Mouse (Mus musculus) myocyte (in vitro differentiated cells): ENCODE results near the gene Stat5a. TPM values are rescaled to one million over a fixed set of nuclear protein-coding genes. Genes with fewer than 3 reads are reported as not detected.
A peak's percentile ranks its signal among the peaks of the same experiment; 100 is the strongest.

Experiments used
- H3K27me3 ChIP-seq: one replicate; pipeline ENCODE4 v1.6.1; 2011; ENCODE audit not compliant: control insufficient read depth, insufficient read depth, insufficient read length
- H3K36me3 ChIP-seq: one replicate; pipeline ENCODE4 v1.6.1; 2011; ENCODE audit not compliant: control insufficient read depth, insufficient read depth
- H3K4me2 ChIP-seq: one replicate; pipeline ENCODE4 v1.6.1; 2011; ENCODE audit warnings: low read depth, control low read depth
- H3K4me3 ChIP-seq: one replicate; pipeline ENCODE4 v1.5.1; 2011; ENCODE audit warnings: mild to moderate bottlenecking, control low read depth, moderate library complexity
- H3K79me2 ChIP-seq: one replicate; pipeline ENCODE4 v1.6.1; 2011; ENCODE audit not compliant: control insufficient read depth, insufficient read depth
- H3ac ChIP-seq: one replicate; pipeline ENCODE4 v1.6.1; 2011; ENCODE audit not compliant: control insufficient read depth, insufficient read length
- CEBPB ChIP-seq: IDR thresholded peaks from 2 replicates; pipeline ENCODE4 v1.6.1; 2011; ENCODE audit warnings: mild to moderate bottlenecking, moderate library complexity; ENCODE audit not compliant: poor library complexity, insufficient read depth, severe bottlenecking
- E2F4 ChIP-seq: IDR thresholded peaks from one replicate; pipeline ENCODE4 v1.6.1; 2011; ENCODE audit warnings: mild to moderate bottlenecking, control low read depth, moderate library complexity; ENCODE audit not compliant: insufficient read depth
- MAX ChIP-seq: IDR thresholded peaks from one replicate; pipeline ENCODE4 v1.6.1; 2011; ENCODE audit warnings: low read depth, mild to moderate bottlenecking, control low read depth
- MYOD1 ChIP-seq, 3 experiments: IDR thresholded peaks; one replicate each; pipeline ENCODE4 v1.6.1; 2011; ENCODE audit warnings: control low read depth in 2 of 3, low read depth in 2 of 3, mild to moderate bottlenecking in 2 of 3, moderate library complexity in 1 of 3; ENCODE audit not compliant: insufficient read length in 2 of 3, control insufficient read depth in 1 of 3
- MYOG ChIP-seq, 3 experiments: IDR thresholded peaks; one replicate each; pipeline ENCODE4 v1.6.1; 2011; ENCODE audit warnings: control low read depth in 2 of 3, low read depth in 2 of 3, mild to moderate bottlenecking in 2 of 3; ENCODE audit not compliant: insufficient read length in 2 of 3, control insufficient read depth in 1 of 3, insufficient read depth in 1 of 3
- POLR2A ChIP-seq: IDR thresholded peaks from one replicate; pipeline ENCODE4 v1.6.1; 2011; ENCODE audit warnings: low read depth, mild to moderate bottlenecking, control low read depth, moderate library complexity; ENCODE audit not compliant: insufficient read length
- POLR2AphosphoS2 ChIP-seq: IDR thresholded peaks from one replicate; pipeline ENCODE4 v1.6.1; 2011; ENCODE audit warnings: low read depth, control low read depth; ENCODE audit not compliant: insufficient read length
- REST ChIP-seq: IDR thresholded peaks from one replicate; pipeline ENCODE4 v1.6.1; 2011; ENCODE audit warnings: mild to moderate bottlenecking, control low read depth, moderate library complexity; ENCODE audit not compliant: insufficient read depth, insufficient read length
- SRF ChIP-seq: IDR thresholded peaks from one replicate; pipeline ENCODE4 v1.6.1; 2011; ENCODE audit warnings: low read depth; ENCODE audit not compliant: control insufficient read depth, insufficient read length
- TCF12 ChIP-seq: IDR thresholded peaks from one replicate; pipeline ENCODE4 v1.6.1; 2011; ENCODE audit warnings: mild to moderate bottlenecking, control low read depth; ENCODE audit not compliant: poor library complexity, insufficient read depth, severe bottlenecking
- TCF3 ChIP-seq: IDR thresholded peaks from one replicate; pipeline ENCODE4 v1.6.1; 2011; ENCODE audit warnings: low read depth, control low read depth; ENCODE audit not compliant: insufficient read length
- USF1 ChIP-seq: IDR thresholded peaks from one replicate; pipeline ENCODE4 v1.6.1; 2011; ENCODE audit warnings: low read depth, mild to moderate bottlenecking, control low read depth, moderate library complexity
- polyA plus RNA-seq: library from polyadenylated mRNA; unstranded; fragments of >200 nt; fragmentation: generic; extraction: Trizol; gene quantifications from one replicate; pipeline ENCODE4 v1.2.1, GENCODE M21; 2012; ENCODE audit warnings: missing spikeins

Stat5a gene
- polyA plus RNA-seq, 1 experiment = 27.2 TPM

- no peaks in the 10 kb centered on the region for H3K27me3 ChIP-seq
- H3K36me3 ChIP-seq = no peaks in the 10 kb centered on the region
- H3K4me2 ChIP-seq = peak overlapping the region; percentile 14
- no peaks in the 10 kb centered on the region for H3K79me2 ChIP-seq
- H3K4me3 ChIP-seq = no peak overlapping the region
- no peak overlapping the region for H3ac ChIP-seq
- TF ChIP-seq MYOD1 (IDR thresholded peaks at IDR 0.05; ENCODE audit: control insufficient read depth in 1 of 3, insufficient read length in 2 of 3, low read depth in 2 of 3) (peak in 2 of 3 experiments; percentile 79 to 91), E2F4 (no peak)
Measured at GRCm38 (mm10) chr11:100863141-100863540, 4.0 kb downstream of the Stat5a start.

- H3K4me2 ChIP-seq = no peak overlapping the region
- H3K27me3 ChIP-seq = no peaks in the 10 kb centered on the region
- no peaks in the 10 kb centered on the region for H3K79me2 ChIP-seq
- no peak overlapping the region for H3K4me3 ChIP-seq
- TF ChIP-seq MYOD1 (IDR thresholded peaks at IDR 0.05; ENCODE audit: control insufficient read depth in 1 of 3, insufficient read length in 2 of 3, low read depth in 2 of 3) (no peak), TCF12 (no peak), REST (no peak), MAX (no peak)
- no peaks in the 10 kb centered on the region for H3K36me3 ChIP-seq
- no peak overlapping the region for H3ac ChIP-seq
Measured at GRCm38 (mm10) chr11:100865618-100866017, 6.5 kb downstream of the Stat5a start.

- no peak overlapping the region for H3ac ChIP-seq
- H3K4me2 ChIP-seq = no peak overlapping the region
- no peaks in the 10 kb centered on the region for H3K27me3 ChIP-seq
- no peak for TF ChIP-seq TCF3
- TF ChIP-seq MYOD1 (IDR thresholded peaks at IDR 0.05; ENCODE audit: control insufficient read depth in 1 of 3, insufficient read length in 2 of 3, low read depth in 2 of 3) = no peak
- TF ChIP-seq MAX = no peak
- TF ChIP-seq POLR2A = no peak
- TF ChIP-seq E2F4 = no peak
- no peaks in the 10 kb centered on the region for H3K79me2 ChIP-seq
- H3K4me3 ChIP-seq = no peak overlapping the region
- H3K36me3 ChIP-seq = peaks cover 4% of the 10 kb centered on the region
Measured at GRCm38 (mm10) chr11:100870256-100870967, 11.3 kb downstream of the Stat5a start.

GRCm38 (mm10) chr11:100870968-100871350 lies 11.8 kb downstream of the Stat5a start:
- no peaks in the 10 kb centered on the region for H3K27me3 ChIP-seq
- peaks cover 7% of the 10 kb centered on the region for H3K36me3 ChIP-seq
- TF ChIP-seq MAX = no peak
- TF ChIP-seq USF1 = no peak
- TF ChIP-seq REST = no peak
- no peak for TF ChIP-seq TCF3
- TF ChIP-seq SRF = no peak
- TF ChIP-seq MYOD1 (IDR thresholded peaks at IDR 0.05; ENCODE audit: control insufficient read depth in 1 of 3, insufficient read length in 2 of 3, low read depth in 2 of 3) = no peak
- no peak for TF ChIP-seq MYOG (IDR thresholded peaks at IDR 0.05; ENCODE audit: control insufficient read depth in 1 of 3, insufficient read depth in 1 of 3, insufficient read length in 2 of 3, low read depth in 2 of 3)
- TF ChIP-seq E2F4 = no peak
- no peak for TF ChIP-seq POLR2A
- TF ChIP-seq TCF12 = no peak
- TF ChIP-seq CEBPB = no peak
- no peak for TF ChIP-seq POLR2AphosphoS2
- H3K4me2 ChIP-seq = no peak overlapping the region
- no peak overlapping the region for H3K4me3 ChIP-seq
- H3K79me2 ChIP-seq = no peaks in the 10 kb centered on the region
- no peak overlapping the region for H3ac ChIP-seq

- no peak overlapping the region for H3K4me3 ChIP-seq
- no peak overlapping the region for H3K4me2 ChIP-seq
- H3K79me2 ChIP-seq = no peaks in the 10 kb centered on the region
- peaks cover 16% of the 10 kb centered on the region for H3K36me3 ChIP-seq
- TF ChIP-seq REST (no peak), TCF12 (no peak), MYOG (IDR thresholded peaks at IDR 0.05; ENCODE audit: control insufficient read depth in 1 of 3, insufficient read depth in 1 of 3, insufficient read length in 2 of 3, low read depth in 2 of 3) (no peak), CEBPB (no peak), MAX (no peak)
- no peak overlapping the region for H3ac ChIP-seq
- no peaks in the 10 kb centered on the region for H3K27me3 ChIP-seq
Measured at GRCm38 (mm10) chr11:100875761-100876160, 16.6 kb downstream of the Stat5a start.
